Comparison of ENCODE assay signal across 30 mouse cellular contexts in genomic region chr16:16219835-16220234, GRCm38 (mm10). TPM values are rescaled to one million over a fixed set of nuclear protein-coding genes. Genes with fewer than 3 reads are reported as not detected.
DNase-seq lines count a peak whose midpoint lies in the region; ATAC-seq lines count a peak whose summit lies in the region.
"Had no signal": no experiment of that assay in that cellular context is flagged by ENCODE, and none has a peak within 500 bp of the region (broad histone marks: within the 10 kb centered on the region; RNA-seq: fewer than 3 reads in every experiment).

No protein-coding gene starts in this region.

- intact Hi-C loops in heart, postnatal 25 days (cut with DNase I) = no loop called here

- peak overlapping the region; percentile 59 for H3K4me2 ChIP-seq in heart, embryonic 11.5 days
- H3K4me2 ChIP-seq in lung, embryonic 15.5 days = no peak overlapping the region
- peak overlapping the region; percentile 55 for H3K4me2 ChIP-seq in heart, embryonic 14.5 days (ENCODE audit: low read length)
- H3K4me2 ChIP-seq: embryonic facial prominence, embryonic 15.5 days; forebrain, embryonic 12.5 days; kidney, embryonic 15.5 days; limb, embryonic 13.5 days; liver, embryonic 13.5 days; midbrain, embryonic 13.5 days; neural tube, embryonic 13.5 days had no signal

- no peaks in the 10 kb centered on the region for H3K9me3 ChIP-seq in heart, embryonic 11.5 days (replicated peaks; ENCODE audit: control insufficient read depth, low read length)
- H3K9me3 ChIP-seq in lung, embryonic 15.5 days = no peaks in the 10 kb centered on the region
- H3K9me3 ChIP-seq in heart, embryonic 14.5 days (ENCODE audit: control insufficient read depth, low read length) = no peaks in the 10 kb centered on the region
- H3K9me3 ChIP-seq: embryonic facial prominence, embryonic 15.5 days; forebrain, embryonic 12.5 days; hindbrain, embryonic 10.5 days; kidney, embryonic 15.5 days; limb, embryonic 13.5 days; liver, embryonic 13.5 days; midbrain, embryonic 13.5 days; neural tube, embryonic 13.5 days had no signal

- peak; percentile 53 for ATAC-seq in heart, embryonic 11.5 days (replicated peaks; ENCODE audit: insufficient number of reproducible peaks, low FRiP score, low TSS enrichment)
- no peak for ATAC-seq in lung, embryonic 15.5 days (ENCODE audit: borderline replicate concordance, extremely low read depth, low FRiP score, low TSS enrichment)
- ATAC-seq in heart, embryonic 14.5 days (ENCODE audit: insufficient number of reproducible peaks, insufficient read depth, low FRiP score, low read depth) = peak; percentile 62
- ATAC-seq in frontal cortex, adult (ENCODE audit: low TSS enrichment) = no peak
- ATAC-seq: CD4-positive, CD25-positive, alpha-beta regulatory T cell, adult 4 months; forebrain, postnatal 0 days; hindbrain, embryonic 16.5 days; midbrain, embryonic 13.5 days had no signal

- DNase-seq in heart, postnatal 25 days (ENCODE audit: low spot score) = no peak
- DNase-seq in lung, postnatal 10 days = no peak
- peak; percentile 11 for DNase-seq in yolk sac, embryonic 10.5 days (ENCODE audit: low spot score)
- DNase-seq: adrenal gland, adult 2 months; adrenal gland, postnatal 36 days; cerebellum, adult 18-20 months; cerebellum, postnatal 14 days; forebrain, postnatal 0 days; gastrocnemius, postnatal 14 days; kidney, adult 18-20 months; kidney, postnatal 25 days; liver, embryonic 13.5 days; lung, adult 18-20 months; right cerebral cortex, postnatal 4 days had no signal

- peaks cover 49% of the 10 kb centered on the region for H3K4me1 ChIP-seq in heart, embryonic 11.5 days (ENCODE audit: control insufficient read depth, insufficient read depth, low read length)
- peaks cover 23% of the 10 kb centered on the region; the same call in 1 of the 2 replicates for H3K4me1 ChIP-seq in lung, embryonic 15.5 days
- peaks cover 16 to 47% of the 10 kb centered on the region in 2 experiments for H3K4me1 ChIP-seq in heart, embryonic 14.5 days (ENCODE audit: control insufficient read depth in 2 of 2, insufficient read depth in 2 of 2, low read length in 2 of 2)
- H3K4me1 ChIP-seq: embryonic facial prominence, embryonic 15.5 days; midbrain, embryonic 13.5 days had no signal

- H3K4me3 ChIP-seq in heart, embryonic 11.5 days (ENCODE audit: low read depth, low read length) = peak overlapping the region; percentile 15; the same call in 1 of the 2 replicates
- no peak overlapping the region for H3K4me3 ChIP-seq in lung, embryonic 15.5 days
- H3K4me3 ChIP-seq in heart, embryonic 14.5 days (ENCODE audit: control insufficient read depth in 1 of 2, insufficient read depth in 1 of 2, low read depth in 1 of 2, low read length in 2 of 2) = peak overlapping the region in 1 of 2 experiments; percentile 7; a peak in 2 of 4 replicates
- H3K4me3 ChIP-seq: embryonic facial prominence, embryonic 15.5 days; forebrain, embryonic 12.5 days; hindbrain, embryonic 10.5 days; kidney, embryonic 15.5 days; limb, embryonic 13.5 days; liver, embryonic 13.5 days; midbrain, embryonic 13.5 days; neural tube, embryonic 13.5 days had no signal

- no peaks in the 10 kb centered on the region for H3K27me3 ChIP-seq in heart, embryonic 11.5 days (ENCODE audit: control insufficient read depth, insufficient read depth, low read length)
- H3K27me3 ChIP-seq in lung, embryonic 15.5 days = peaks cover 6% of the 10 kb centered on the region; the same call in 1 of the 2 replicates
- no peaks in the 10 kb centered on the region for H3K27me3 ChIP-seq in heart, embryonic 14.5 days (ENCODE audit: control insufficient read depth, insufficient read depth, low read length)

- H3K36me3 ChIP-seq in heart, embryonic 11.5 days (ENCODE audit: control insufficient read depth, insufficient read depth, low read length) = no peaks in the 10 kb centered on the region
- H3K36me3 ChIP-seq in lung, embryonic 15.5 days = no peaks in the 10 kb centered on the region
- 0 out of 2 replicates have a peak, but pooled peaks cover 3% of the 10 kb centered on the region for H3K36me3 ChIP-seq in heart, embryonic 14.5 days (ENCODE audit: control insufficient read depth, insufficient read depth, low read length)
- H3K36me3 ChIP-seq: embryonic facial prominence, embryonic 15.5 days; forebrain, embryonic 12.5 days; hindbrain, embryonic 10.5 days; kidney, embryonic 15.5 days; limb, embryonic 13.5 days; liver, embryonic 13.5 days; midbrain, embryonic 13.5 days; neural tube, embryonic 13.5 days had no signal

- peak overlapping the region; percentile 88 for H3K27ac ChIP-seq in heart, embryonic 11.5 days (ENCODE audit: low read depth, low read length)
- H3K27ac ChIP-seq in lung, embryonic 15.5 days = 0 out of 2 replicates have a peak overlapping the region, but pooled peaks have one; percentile 9
- H3K27ac ChIP-seq in heart, embryonic 14.5 days (replicated peaks in 1 of 2; ENCODE audit: control insufficient read depth in 1 of 2, insufficient read depth in 1 of 2, low read depth in 2 of 2, low read length in 2 of 2) = peak overlapping the region; percentile 83 to 95
- H3K27ac ChIP-seq: embryonic facial prominence, embryonic 15.5 days; forebrain, embryonic 12.5 days; hindbrain, embryonic 10.5 days; kidney, embryonic 15.5 days; limb, embryonic 13.5 days; liver, embryonic 13.5 days; macrophage; midbrain, embryonic 13.5 days; neural tube, embryonic 13.5 days; stomach, postnatal 0 days had no signal

- no peak overlapping the region for H3K9ac ChIP-seq in heart, embryonic 11.5 days (ENCODE audit: low read depth, low read length)
- no peak overlapping the region for H3K9ac ChIP-seq in lung, embryonic 15.5 days
- peak overlapping the region; percentile 60 for H3K9ac ChIP-seq in heart, embryonic 14.5 days (ENCODE audit: low read length)
- H3K9ac ChIP-seq: embryonic facial prominence, embryonic 15.5 days; forebrain, embryonic 12.5 days; forebrain, postnatal 0 days; kidney, embryonic 15.5 days; limb, embryonic 13.5 days; liver, embryonic 13.5 days; midbrain, embryonic 13.5 days; neural tube, embryonic 13.5 days had no signal

- 6% methylated on average over 3 of the region's 3 CpGs for WGBS in heart, embryonic 11.5 days (ENCODE audit: insufficient replicate concordance)
- WGBS in lung, embryonic 15.5 days = 18% methylated on average over 3 of the region's 3 CpGs
- WGBS in heart, embryonic 14.5 days = 1% methylated on average over 3 of the region's 3 CpGs

RNA-seq across cellular contexts. Expression of gene Pkp2, which starts 6.7 kb away (rescaled TPM):
- 95.7 and 114 TPM in 2 replicates for polyA plus RNA-seq in heart, embryonic 11.5 days (2014; fragmentation: Nextera tagmentation; extraction: Ambion mirVana)
- 100 to 1,000 TPM; 137 to 142 TPM for total RNA-seq in heart, postnatal 25 days (2021)
- polyA plus RNA-seq in lung, embryonic 15.5 days (2015; fragmentation: Nextera tagmentation; extraction: Ambion mirVana) = 10.4 and 11.3 TPM in 2 replicates
- 157 and 162 TPM in 2 replicates for polyA plus RNA-seq in heart, embryonic 14.5 days (2014; fragmentation: Nextera tagmentation; extraction: Ambion mirVana)
- total RNA-seq: granulocyte monocyte progenitor cell, adult 5-6 weeks had no signal

Comparison
In these comparisons a context has a peak if more than half of its experiments do, and no peak if none do; other contexts are left out.
1. ATAC-seq: peak in heart, embryonic 11.5 days (single experiment) and heart, embryonic 14.5 days (single experiment); none in lung, embryonic 15.5 days (single experiment) and frontal cortex, adult (single experiment).
2. H3K27ac ChIP-seq: peak in every context shown above with its lines; median percentile 89 in heart, embryonic 14.5 days; 88 in heart, embryonic 11.5 days; 9 in lung, embryonic 15.5 days.